Mouse (Mus musculus): ENCODE results near the gene Slc38a6.

Gene Slc38a6

GRCm38 (mm10) chr12:73358640-73359039 lies 72.1 kb downstream of the Slc38a6 start:
- DNase-seq, result peak; percentile 20

- no peak for DNase-seq
Measured at GRCm38 (mm10) chr12:73359520-73359919, 72.9 kb downstream of the Slc38a6 start.

GRCm38 (mm10) chr12:73361201-73361600 lies 74.6 kb downstream of the Slc38a6 start:
- no peak for DNase-seq

DNA sequence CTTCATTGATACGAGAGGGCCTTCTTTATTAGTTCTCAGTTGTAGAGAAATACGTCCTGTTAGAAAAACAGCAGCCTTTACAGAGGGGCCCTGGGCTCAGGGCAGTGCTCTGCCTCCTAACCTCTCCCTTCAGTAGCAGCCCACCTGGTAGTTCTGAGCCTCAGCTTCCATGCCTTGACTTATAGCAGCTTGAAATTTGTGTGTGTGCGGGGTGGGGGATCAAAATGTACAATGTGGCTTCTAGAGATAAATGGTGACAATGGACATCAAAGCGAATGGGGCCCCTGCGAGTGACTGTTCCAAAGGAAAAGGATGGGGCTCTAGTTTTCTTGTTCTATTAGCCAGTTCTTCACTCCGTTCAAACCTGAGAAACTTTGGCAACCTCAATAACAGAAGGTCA lies 76.8 kb downstream of the Slc38a6 start:
- DNase-seq, result no peak

DNA sequence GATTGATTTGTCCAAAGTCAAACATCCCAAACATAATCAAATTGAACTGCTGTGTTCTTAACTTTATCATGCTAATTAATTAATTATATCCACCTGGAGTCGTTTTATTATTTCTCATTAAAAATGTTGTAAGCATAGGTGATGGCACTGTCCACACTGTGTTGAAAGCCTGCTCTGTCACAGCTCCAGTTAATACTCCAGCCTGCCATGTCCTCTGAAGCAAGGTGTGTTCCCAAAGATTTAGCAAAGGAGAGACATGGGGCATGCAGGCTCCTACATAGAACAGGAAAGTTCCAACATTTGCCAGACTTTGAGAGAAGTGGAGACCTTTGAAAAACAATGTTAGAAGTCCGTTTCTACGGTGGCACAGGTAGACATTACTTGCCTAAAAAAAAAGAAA lies 77.4 kb downstream of the Slc38a6 start:
- DNase-seq, result no peak

DNA sequence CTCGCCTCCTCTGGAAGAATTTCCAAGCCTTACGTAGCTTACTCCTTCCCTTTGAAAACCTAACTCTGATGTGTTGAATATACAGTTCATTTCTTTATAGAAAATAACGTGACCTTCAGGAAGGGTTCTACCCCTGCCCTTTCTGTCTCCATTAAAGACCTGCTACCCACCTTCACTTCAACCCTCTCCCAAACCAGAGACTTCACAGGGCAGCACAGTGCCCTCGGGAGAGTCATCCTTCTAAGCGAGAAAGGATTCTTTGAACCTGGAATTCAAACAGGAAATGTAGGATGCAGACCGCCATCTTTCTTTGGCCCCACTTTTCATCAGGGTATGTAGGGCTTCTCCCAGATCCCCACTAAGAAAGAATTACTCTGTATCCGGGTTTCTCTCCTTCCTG lies 80.0 kb downstream of the Slc38a6 start:
- DNase-seq, result no peak

GRCm38 (mm10) chr12:73367460-73368079 lies 81.0 kb downstream of the Slc38a6 start:
- DNase-seq, result no peak

DNA sequence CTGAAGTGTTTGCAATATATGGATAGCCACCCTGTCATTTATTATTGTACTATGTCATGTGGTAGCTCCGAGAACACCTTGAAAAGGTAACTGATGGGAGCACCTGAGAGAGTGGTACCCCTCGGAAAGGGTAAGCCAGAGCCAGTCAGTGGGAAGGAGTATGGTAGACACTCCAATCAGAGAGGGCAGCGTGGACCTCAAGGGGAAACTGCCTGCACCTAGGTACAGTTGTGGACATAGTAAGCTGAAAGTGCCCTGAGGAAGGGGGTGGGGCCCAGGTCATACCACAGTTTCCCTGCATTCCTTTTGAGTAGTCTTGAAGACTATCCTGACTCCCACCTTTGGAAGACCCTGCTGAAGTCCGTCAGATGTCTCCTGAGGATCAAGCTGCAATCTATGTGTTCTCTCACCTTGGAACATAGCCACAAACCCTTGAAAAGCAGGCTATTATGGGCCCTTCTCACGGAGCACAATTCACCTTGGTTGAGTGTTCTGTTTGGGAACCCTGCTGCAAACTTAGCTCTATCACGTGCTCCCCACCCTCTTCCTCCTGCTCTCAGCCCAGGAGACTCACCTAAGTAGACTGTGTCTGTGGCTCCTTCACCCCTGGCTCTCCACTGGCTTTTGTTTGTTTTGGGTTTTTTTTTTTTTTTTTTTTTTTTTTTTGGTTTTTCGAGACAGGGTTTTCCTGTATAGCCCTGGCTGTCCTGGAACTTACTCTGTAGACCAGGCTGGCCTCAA lies 82.5 kb downstream of the Slc38a6 start:
- DNase-seq, result no peak

DNA sequence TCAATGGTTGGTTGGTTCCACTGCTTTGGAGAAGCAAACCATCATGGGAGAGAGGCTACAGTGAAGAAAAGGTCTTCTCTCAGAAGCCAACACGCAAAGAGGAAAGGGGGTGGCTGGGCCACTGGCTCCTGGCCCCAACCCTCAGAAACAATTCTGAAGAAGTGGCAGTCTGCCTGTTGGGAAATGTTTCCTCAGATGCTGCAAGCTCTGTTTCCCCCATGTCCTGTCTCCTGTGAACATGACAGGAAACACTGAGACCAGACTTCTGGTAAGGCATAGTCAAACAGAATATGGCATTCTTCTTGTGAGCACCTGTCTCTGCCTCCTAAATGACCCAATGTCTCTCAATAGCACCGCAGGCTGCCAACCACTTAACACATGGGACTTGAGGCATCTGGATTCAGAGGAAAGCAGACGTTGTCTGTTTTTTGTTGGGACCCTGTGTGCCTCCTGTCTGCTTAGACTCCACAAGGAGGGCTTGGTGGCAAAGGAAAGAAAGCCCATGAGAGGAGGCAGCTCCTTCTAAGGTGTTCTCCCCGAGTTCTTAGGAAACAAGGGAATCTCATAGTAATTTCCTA lies 83.9 kb downstream of the Slc38a6 start:
- DNase-seq, result no peak

- peak; percentile 71 for DNase-seq
Measured at GRCm38 (mm10) chr12:73371132-73371531, 84.6 kb downstream of the Slc38a6 start.

DNA sequence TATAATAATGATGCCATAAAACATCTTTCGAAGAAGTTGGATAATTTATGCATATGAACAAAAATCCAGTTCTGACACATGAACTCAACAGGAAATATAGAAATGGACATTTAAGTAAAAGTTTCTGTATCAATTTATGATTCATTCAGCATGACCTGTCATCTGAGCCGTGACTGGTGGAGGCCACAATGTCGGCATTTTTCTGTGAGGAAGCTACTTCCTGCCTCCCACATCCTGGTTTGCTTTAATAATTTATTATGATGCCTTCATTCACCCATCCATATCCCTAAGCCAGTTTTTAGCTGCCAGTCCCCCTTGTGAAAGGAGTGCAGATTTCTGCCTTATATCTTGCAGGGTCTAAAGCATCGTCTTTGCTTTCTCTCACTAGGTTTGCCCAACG lies 91.4 kb downstream of the Slc38a6 start:
- no peak for DNase-seq

- no peak for DNase-seq
Measured at GRCm38 (mm10) chr12:73378724-73379355, 92.3 kb downstream of the Slc38a6 start.

- DNase-seq, result no peak
Measured at GRCm38 (mm10) chr12:73380686-73381360, 94.2 kb downstream of the Slc38a6 start.

DNA sequence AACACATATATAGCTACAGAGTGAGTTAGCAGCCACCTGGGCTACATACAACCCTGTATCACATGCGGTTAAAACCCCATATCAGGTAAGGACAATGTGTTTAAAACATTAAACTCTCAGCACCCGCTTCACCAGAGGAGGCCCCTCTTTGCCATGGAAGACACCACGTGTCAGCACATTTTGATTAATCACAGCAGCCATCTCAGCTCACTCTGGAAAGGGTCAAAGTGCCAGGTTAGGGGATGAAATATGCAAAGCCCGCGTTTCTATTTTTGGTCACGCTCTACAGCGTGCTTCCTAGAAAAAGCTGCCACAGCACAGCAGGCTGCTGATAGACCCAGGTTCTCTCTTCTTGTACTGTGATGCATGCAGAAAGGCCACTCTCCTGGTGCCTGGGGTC lies 94.9 kb downstream of the Slc38a6 start:
- DNase-seq, result no peak

GRCm38 (mm10) chr12:73382290-73383178 lies 96.0 kb downstream of the Slc38a6 start:
- DNase-seq, result no peak

DNA sequence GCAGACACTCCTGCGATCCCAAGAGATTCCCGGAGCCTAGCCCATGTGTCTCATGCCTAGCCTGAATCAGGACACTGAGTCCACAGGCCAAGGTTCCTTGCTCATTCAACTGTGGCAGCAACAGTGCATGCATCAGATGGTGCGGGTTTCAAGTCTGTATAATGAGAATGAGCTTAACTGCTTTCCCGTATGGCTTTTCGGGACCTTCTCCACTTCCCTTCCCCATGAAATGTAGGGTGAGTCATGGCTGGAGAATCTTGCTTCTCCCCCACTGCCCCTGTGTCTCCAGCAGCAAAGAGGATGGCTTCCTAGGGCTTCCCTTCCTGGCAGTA lies 96.6 kb downstream of the Slc38a6 start:
- DNase-seq, result no peak

DNA sequence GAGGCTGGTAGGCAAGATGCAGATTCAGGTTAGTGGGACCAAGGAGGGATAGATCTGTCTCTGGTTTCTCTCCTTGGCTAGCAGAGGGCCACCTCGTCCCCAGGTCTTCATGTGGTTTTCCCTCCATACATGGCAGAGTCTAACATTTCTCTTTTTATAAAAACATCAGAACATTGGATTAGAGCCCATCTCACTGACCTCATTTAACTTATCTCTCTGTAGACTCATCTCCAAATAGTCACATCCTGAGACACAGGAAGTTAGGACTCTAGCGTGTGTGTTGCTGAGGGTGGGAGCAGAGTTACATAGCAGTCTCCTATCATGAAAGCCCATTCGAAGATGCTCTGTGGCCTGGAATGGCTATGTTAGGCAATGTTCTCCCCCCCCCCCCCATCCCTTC lies 97.3 kb downstream of the Slc38a6 start:
- DNase-seq, result no peak

- no peak for DNase-seq
Measured at GRCm38 (mm10) chr12:73384747-73385146, 98.2 kb downstream of the Slc38a6 start.

GRCm38 (mm10) chr12:73392507-73392906 lies 105.9 kb downstream of the Slc38a6 start:
- DNase-seq, result no peak

- no peak for DNase-seq
Measured at GRCm38 (mm10) chr12:73393018-73393417, 106.4 kb downstream of the Slc38a6 start.

GRCm38 (mm10) chr12:73393881-73394291 lies 107.3 kb downstream of the Slc38a6 start:
- no peak for DNase-seq

GRCm38 (mm10) chr12:73394571-73394970 lies 108.0 kb downstream of the Slc38a6 start:
- DNase-seq, result no peak

Data from layer of hippocampus, adult 9-11 months (tissue).